9 mouse cellular contexts compared by ENCODE assay signal in genomic region chr6:36722769-36723549, GRCm38 (mm10).
DNase-seq lines count a peak whose midpoint lies in the region; ATAC-seq and TF ChIP-seq lines count a peak whose summit lies in the region.
"Had no signal": no experiment of that assay in that cellular context is flagged by ENCODE, and none has a peak within 500 bp of the region (broad histone marks: within the 10 kb centered on the region; RNA-seq: fewer than 3 reads in every experiment).

No protein-coding gene starts in this region.

- 0 out of 2 replicates have a peak, but pooled peaks cover 8% of the 10 kb centered on the region for H3K36me3 ChIP-seq in forebrain, embryonic 12.5 days (replicated peaks)
- no peaks in the 10 kb centered on the region for H3K36me3 ChIP-seq in midbrain, embryonic 16.5 days (ENCODE audit: control insufficient read depth, insufficient read depth, low read length)
- H3K36me3 ChIP-seq in liver, embryonic 12.5 days = no peaks in the 10 kb centered on the region
- no peaks in the 10 kb centered on the region for H3K36me3 ChIP-seq in liver, postnatal 0 days (replicated peaks; ENCODE audit: insufficient read depth, low read length)

- H3K9ac ChIP-seq in forebrain, embryonic 12.5 days = no peak overlapping the region
- no peak overlapping the region for H3K9ac ChIP-seq in midbrain, embryonic 16.5 days (ENCODE audit: low read depth, low read length)
- H3K9ac ChIP-seq in liver, embryonic 12.5 days = no peak overlapping the region
- H3K9ac ChIP-seq in liver, postnatal 0 days (replicated peaks) = no peak overlapping the region
- H3K9ac ChIP-seq: limb, embryonic 13.5 days had no signal

- peaks cover 5% of the 10 kb centered on the region for H3K4me1 ChIP-seq in forebrain, embryonic 12.5 days
- H3K4me1 ChIP-seq in midbrain, embryonic 16.5 days (ENCODE audit: control insufficient read depth, insufficient read depth, low read length) = peaks cover 11% of the 10 kb centered on the region
- no peaks in the 10 kb centered on the region for H3K4me1 ChIP-seq in liver, embryonic 12.5 days
- no peaks in the 10 kb centered on the region for H3K4me1 ChIP-seq in liver, postnatal 0 days (ENCODE audit: insufficient read depth)
- H3K4me1 ChIP-seq: limb, embryonic 13.5 days had no signal

- no peaks in the 10 kb centered on the region for H3K27me3 ChIP-seq in forebrain, embryonic 12.5 days
- no peaks in the 10 kb centered on the region for H3K27me3 ChIP-seq in midbrain, embryonic 16.5 days (ENCODE audit: control insufficient read depth, insufficient read depth, low read depth, low read length)
- no peaks in the 10 kb centered on the region for H3K27me3 ChIP-seq in liver, embryonic 12.5 days (replicated peaks)
- H3K27me3 ChIP-seq in liver, postnatal 0 days (ENCODE audit: insufficient read depth, low read length) = no peaks in the 10 kb centered on the region
- H3K27me3 ChIP-seq: limb, embryonic 13.5 days had no signal

- H3K9me3 ChIP-seq in forebrain, embryonic 12.5 days = no peaks in the 10 kb centered on the region
- H3K9me3 ChIP-seq in midbrain, embryonic 16.5 days (replicated peaks; ENCODE audit: control insufficient read depth, low read length, poor library complexity, severe bottlenecking) = no peaks in the 10 kb centered on the region
- no peaks in the 10 kb centered on the region for H3K9me3 ChIP-seq in liver, embryonic 12.5 days (replicated peaks)
- no peaks in the 10 kb centered on the region for H3K9me3 ChIP-seq in liver, postnatal 0 days (ENCODE audit: low read length)
- H3K9me3 ChIP-seq: limb, embryonic 13.5 days had no signal

- no peak for TF ChIP-seq EP300 in liver, postnatal 0 days (IDR thresholded peaks at IDR 0.05; ENCODE audit: low read depth)

- ATAC-seq in forebrain, embryonic 12.5 days (ENCODE audit: low FRiP score) = peak; percentile 75
- peak; percentile 86 for ATAC-seq in midbrain, embryonic 16.5 days
- ATAC-seq in liver, embryonic 12.5 days = no peak
- no peak for ATAC-seq in liver, postnatal 0 days

- WGBS in forebrain, embryonic 12.5 days = 55% methylated on average over 5 of the region's 5 CpGs
- 42% methylated on average over 5 of the region's 5 CpGs for WGBS in midbrain, embryonic 16.5 days
- WGBS in liver, embryonic 12.5 days (ENCODE audit: insufficient replicate concordance) = 62% methylated on average over 5 of the region's 5 CpGs
- WGBS in liver, postnatal 0 days (ENCODE audit: insufficient replicate concordance) = 66% methylated on average over 5 of the region's 5 CpGs

- no peak for TF ChIP-seq CTCF in liver, postnatal 0 days (IDR thresholded peaks at IDR 0.05; ENCODE audit: low read depth)

- peak overlapping the region; percentile 46 for H3K27ac ChIP-seq in forebrain, embryonic 12.5 days
- H3K27ac ChIP-seq in midbrain, embryonic 16.5 days (ENCODE audit: low read length) = peak overlapping the region; percentile 77
- no peak overlapping the region for H3K27ac ChIP-seq in liver, embryonic 12.5 days
- no peak overlapping the region for H3K27ac ChIP-seq in liver, postnatal 0 days (ENCODE audit: low read depth)
- H3K27ac ChIP-seq: limb, embryonic 13.5 days had no signal

- H3K4me2 ChIP-seq in forebrain, embryonic 12.5 days = no peak overlapping the region
- H3K4me2 ChIP-seq in midbrain, embryonic 16.5 days (ENCODE audit: low read length) = no peak overlapping the region
- H3K4me2 ChIP-seq in liver, embryonic 12.5 days = no peak overlapping the region
- no peak overlapping the region for H3K4me2 ChIP-seq in liver, postnatal 0 days (ENCODE audit: low read depth, low read length)
- H3K4me2 ChIP-seq: limb, embryonic 13.5 days had no signal

- peak; percentile 44 for DNase-seq in embryo, embryonic 11 days
- no peak for DNase-seq in embryo, embryonic 10 days (ENCODE audit: low spot score)
- DNase-seq in layer of hippocampus, adult 8-10 months (ENCODE audit: low spot score in 2 of 2) = peak; percentile 71 to 75
- no peak for DNase-seq in natural killer cell, adult 2 months (ENCODE audit: low spot score in 2 of 2)
- DNase-seq in liver, postnatal 0 days = no peak

- no peak overlapping the region for H3K4me3 ChIP-seq in forebrain, embryonic 12.5 days (replicated peaks)
- no peak overlapping the region for H3K4me3 ChIP-seq in midbrain, embryonic 16.5 days (ENCODE audit: low read depth, low read length)
- H3K4me3 ChIP-seq in liver, embryonic 12.5 days = no peak overlapping the region
- H3K4me3 ChIP-seq in liver, postnatal 0 days (ENCODE audit: low read depth, low read length) = no peak overlapping the region
- H3K4me3 ChIP-seq: limb, embryonic 13.5 days had no signal

Comparison
In these comparisons a context has a peak if more than half of its experiments do, and no peak if none do; other contexts are left out.
1. DNase-seq: peak in embryo, embryonic 11 days (single experiment) and layer of hippocampus, adult 8-10 months (2 of 2); none in embryo, embryonic 10 days (single experiment), natural killer cell, adult 2 months (0 of 2) and liver, postnatal 0 days (single experiment).
2. ATAC-seq: peak in forebrain, embryonic 12.5 days (single experiment) and midbrain, embryonic 16.5 days (single experiment); none in liver, embryonic 12.5 days (single experiment) and liver, postnatal 0 days (single experiment).
3. H3K27ac ChIP-seq: peak in forebrain, embryonic 12.5 days (single experiment) and midbrain, embryonic 16.5 days (single experiment); none in liver, embryonic 12.5 days (single experiment) and liver, postnatal 0 days (single experiment).